Mouse (Mus musculus): ENCODE results near the gene Nup93.

The Nup93 gene

GRCm38 (mm10) chr8:94266344-94267191 is 52.2 kb downstream of the Nup93 start:
- DNase-seq (ENCODE audit: low spot score): peak; percentile 21

- no peak for DNase-seq (ENCODE audit: low spot score)
These were observed 54.1 kb downstream of the Nup93 start for GRCm38 (mm10) chr8:94268359-94268890.

GRCm38 (mm10) chr8:94270309-94270708 is 55.9 kb downstream of the Nup93 start:
- no peak for DNase-seq (ENCODE audit: low spot score)

DNA sequence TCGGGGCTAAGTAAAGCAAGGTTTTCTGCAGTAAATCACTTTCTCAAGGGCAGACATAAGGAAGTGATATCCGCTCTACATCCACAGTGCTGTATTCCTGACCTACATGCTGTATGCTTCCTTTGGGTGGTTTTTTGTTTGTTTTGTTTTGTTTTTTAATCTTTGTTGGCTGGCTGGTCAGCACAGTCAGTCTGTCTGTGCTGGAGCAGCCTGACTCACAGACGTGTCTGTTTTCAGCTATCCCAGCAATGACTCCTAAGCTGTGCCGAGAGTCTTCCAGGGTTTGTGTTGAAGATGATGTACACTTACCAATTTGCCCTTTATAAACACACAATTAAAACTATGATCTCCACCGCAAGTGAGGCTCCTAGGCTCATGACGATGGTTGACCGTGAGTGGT is 56.7 kb downstream of the Nup93 start:
- no peak for DNase-seq (ENCODE audit: low spot score)

DNA sequence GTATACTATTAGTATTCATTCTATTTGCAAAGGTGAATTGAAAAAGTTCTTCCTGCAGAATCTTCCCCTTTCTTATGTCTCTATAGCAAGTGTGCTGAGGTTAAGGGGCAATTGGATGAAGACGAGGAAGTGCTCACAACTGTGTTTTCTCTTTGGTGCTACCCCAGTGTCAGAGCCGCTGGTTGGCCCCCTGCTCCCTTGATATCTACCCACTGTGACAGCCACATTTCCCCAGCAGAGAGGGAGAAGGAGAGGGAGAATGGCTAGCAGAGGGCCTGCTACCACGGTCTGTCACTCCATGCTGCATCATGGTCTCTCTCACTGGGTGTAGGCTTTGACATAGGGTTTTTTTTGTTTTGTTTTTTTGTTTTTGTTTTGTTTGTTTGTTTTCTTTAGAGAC is 58.2 kb downstream of the Nup93 start:
- DNase-seq (ENCODE audit: low spot score): no peak

DNA sequence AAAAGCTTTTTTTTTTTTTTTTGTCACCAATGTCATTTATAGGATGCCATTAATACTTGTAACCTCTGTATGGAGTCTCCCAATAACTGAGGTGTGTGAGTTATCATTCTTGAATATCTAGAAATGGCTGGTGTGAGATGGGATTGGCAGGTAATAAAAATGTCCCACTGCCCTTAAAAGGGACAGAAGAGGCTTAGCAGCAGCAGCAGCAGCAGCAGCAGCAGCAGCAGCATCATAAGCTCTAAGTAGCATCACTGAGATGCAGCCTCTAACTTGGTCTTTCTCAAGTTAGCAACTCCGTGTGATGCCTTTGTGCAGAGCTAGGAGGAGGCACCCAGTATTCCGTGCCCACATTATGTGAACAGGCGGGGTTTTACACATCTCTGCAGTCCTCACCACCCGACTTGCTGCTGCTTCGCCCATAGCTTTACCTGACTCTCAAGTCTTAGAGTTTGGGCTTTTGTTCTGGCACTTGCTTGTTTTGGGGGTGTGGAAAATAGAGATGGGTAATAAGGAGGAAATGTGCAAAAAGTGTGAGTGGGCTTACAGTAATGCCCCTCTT is 59.0 kb downstream of the Nup93 start:
- no peak for DNase-seq (ENCODE audit: low spot score)

- no peak for DNase-seq (ENCODE audit: low spot score)
These were observed 59.7 kb downstream of the Nup93 start for GRCm38 (mm10) chr8:94274030-94274429.

GRCm38 (mm10) chr8:94278295-94278694 is 63.9 kb downstream of the Nup93 start:
- DNase-seq (ENCODE audit: low spot score): no peak

DNA sequence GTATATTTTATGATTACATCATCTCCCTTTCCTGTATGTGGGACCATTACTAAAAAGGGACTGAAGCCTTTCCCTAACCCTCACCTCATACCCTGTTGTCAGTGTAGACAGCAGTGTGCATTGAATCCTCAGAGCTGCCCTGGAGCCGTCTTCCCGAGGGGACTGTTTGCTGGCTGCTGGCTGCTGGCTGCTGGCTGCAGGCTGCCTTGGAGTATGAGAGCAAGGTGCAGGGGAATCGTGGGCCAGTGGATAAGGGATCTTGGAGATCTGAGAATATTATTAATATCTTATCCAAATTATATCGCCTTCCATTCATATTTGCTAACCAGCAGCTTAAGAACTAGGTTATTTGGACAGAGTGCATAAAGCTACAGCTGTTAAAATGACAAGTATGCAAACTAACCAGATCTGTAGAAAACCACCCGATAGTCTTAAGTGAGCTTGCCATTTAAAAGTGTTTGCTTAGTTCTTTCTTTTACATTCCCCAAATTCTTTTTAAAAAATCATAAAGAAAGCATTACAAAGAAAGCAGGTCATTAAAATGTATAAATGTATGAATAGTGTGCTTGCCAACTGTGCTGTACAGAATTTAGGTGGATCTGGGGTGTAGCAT is 65.7 kb downstream of the Nup93 start:
- DNase-seq (ENCODE audit: low spot score): no peak

- DNase-seq (ENCODE audit: low spot score): no peak
These were observed 68.2 kb downstream of the Nup93 start for GRCm38 (mm10) chr8:94282453-94282985.

DNA sequence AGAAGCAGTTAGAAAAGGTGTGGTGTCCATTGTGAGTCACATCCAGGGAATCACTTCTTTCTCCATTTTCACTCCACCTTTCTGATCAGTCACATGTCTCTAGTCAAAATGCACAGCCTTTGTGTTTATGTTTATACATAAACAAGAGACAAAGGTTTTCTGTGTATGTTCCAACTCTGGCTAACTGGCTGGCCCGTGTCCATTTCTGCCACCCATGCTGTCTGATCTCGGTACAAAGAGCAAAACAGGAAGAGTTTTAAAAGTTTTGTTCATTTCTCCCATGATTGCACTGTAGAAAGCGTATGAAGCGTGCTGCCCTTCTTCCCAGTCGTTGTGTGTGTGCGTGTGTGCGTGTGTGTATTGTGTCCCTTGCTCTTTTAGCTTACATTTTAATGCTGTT is 69.8 kb downstream of the Nup93 start:
- no peak for DNase-seq (ENCODE audit: low spot score)

DNA sequence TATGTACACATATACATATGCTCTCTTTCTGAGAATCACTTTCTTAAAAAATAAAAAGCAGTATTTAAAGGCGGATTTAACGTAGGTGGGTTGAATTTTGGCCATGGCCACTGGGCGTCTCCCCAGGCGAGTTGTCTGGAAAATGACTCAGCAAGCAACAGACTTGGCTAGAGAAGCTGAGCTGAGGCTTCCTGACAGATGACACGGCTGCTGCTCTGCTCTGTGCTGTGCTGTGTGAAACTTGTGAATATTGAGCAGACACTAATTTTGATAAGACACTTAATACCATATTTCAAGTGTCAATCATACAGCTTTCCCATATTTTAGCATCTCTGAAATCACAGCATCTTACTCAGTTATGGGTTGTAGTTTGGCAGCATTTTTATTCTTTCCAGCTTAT is 76.2 kb downstream of the Nup93 start:
- no peak for DNase-seq (ENCODE audit: low spot score)

DNA sequence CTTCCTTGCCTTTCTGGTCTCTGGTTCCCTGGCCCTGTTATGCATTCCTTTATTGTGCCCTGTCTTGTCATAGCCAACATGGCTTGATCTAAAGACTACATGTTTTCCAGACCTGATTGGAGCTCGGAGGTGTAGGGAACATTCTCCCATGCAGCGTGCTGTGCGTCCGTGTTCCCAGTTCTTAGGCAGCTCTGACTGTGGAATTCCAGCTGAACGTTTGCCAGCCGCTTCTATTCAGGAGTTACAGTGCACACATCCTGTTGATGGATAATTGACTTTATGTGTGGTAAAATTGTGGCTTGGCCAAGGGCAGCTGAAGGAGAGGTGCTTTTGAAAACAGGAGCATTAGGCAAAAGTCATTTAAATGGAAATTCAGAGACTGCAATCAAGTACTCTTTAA is 77.7 kb downstream of the Nup93 start:
- no peak for DNase-seq (ENCODE audit: low spot score)

GRCm38 (mm10) chr8:94292626-94293025 is 78.3 kb downstream of the Nup93 start:
- no peak for DNase-seq (ENCODE audit: low spot score)

DNA sequence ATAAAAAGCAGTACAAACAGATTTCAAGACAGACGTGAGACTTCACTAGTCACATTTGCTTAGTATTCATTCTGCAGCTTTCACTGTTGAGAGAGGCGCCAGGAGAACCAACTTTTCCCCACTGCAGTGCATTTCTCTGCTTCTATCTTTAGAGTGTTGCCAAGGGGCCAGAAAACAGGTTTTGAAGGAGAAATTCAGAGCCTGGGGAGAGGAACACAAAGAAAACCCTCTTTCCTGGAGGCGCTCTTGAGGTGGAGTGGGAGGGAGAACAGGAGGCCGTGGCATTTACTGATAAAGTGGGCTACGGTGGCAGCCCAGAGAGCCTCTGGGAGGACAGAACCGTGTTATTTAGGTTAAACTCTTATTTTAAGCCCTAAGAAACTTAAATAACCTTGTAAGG is 81.3 kb downstream of the Nup93 start:
- DNase-seq (ENCODE audit: low spot score): no peak

GRCm38 (mm10) chr8:94296312-94296991 is 82.1 kb downstream of the Nup93 start:
- DNase-seq (ENCODE audit: low spot score): no peak

GRCm38 (mm10) chr8:94297101-94297500 is 82.7 kb downstream of the Nup93 start:
- no peak for DNase-seq (ENCODE audit: low spot score)

DNA sequence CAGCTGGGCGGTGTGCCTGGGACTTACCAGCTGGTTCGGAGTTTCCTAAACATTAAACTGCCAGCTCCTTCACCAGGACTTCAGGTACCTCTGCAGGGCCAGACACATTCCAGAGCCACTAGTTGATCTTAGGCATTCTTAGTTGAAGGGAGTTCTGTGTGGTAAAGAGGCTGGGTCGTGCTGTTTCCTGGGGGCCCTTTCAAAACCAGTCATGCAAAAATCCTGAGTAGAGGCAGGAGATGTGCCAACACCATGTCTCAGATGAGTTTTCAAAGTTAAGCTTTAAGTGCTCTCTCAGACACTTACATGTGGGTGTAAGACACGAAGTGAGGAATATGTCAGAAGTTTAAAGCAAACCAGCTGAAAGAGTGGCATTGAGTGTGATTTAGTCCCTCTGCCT is 86.4 kb downstream of the Nup93 start:
- no peak for DNase-seq (ENCODE audit: low spot score)

DNA sequence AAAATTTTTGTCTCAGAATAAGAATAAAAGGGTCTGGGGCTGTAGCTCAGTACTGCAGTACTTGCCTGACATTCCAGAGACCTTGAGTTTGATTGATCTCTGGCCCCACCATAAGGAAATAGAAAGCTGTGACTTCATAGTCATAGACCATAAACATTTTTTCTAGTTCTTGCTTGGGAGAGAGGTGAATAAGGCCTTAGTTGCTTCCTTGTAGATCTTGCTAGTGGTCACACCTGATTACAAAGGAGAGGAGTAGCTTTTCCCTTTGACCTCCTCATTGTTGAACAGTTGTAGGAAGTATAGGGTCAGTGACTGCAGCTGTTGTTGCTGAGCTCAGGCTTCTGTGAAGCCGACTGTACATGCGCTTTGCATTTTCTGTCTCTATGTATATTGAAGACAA is 90.0 kb downstream of the Nup93 start:
- DNase-seq (ENCODE audit: low spot score): no peak

GRCm38 (mm10) chr8:94306989-94307513 is 92.7 kb downstream of the Nup93 start:
- no peak for DNase-seq (ENCODE audit: low spot score)

DNA sequence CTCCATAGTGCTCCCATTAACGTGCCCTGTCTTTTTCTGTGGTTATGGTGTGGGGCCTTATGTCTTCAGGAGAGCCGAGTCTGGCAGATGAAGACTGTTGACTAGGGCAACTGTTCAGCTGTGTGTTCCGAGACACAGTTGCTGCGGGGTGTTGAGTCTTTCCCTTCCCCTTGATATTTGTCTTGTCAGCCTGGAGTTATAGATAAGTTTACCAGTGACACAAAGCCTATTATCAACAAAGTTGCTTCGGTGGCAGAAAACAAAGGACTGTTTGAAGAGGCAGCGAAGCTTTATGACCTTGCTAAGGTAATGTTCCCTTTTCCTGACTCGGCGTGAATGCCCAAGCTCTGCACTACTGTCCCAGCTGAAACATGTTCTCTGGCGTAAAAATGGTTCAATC is 93.3 kb downstream of the Nup93 start:
- no peak for DNase-seq (ENCODE audit: low spot score)

GRCm38 (mm10) chr8:94314069-94314468 is 99.7 kb downstream of the Nup93 start:
- DNase-seq (ENCODE audit: low spot score): no peak
